Mouse (Mus musculus) layer of hippocampus, adult 8-10 months (tissue): Measurements from ENCODE around the gene Srd5a1. TPM values are rescaled to one million over a fixed set of nuclear protein-coding genes. Genes with fewer than 3 reads are reported as not detected.

ENCODE experiments used
- DNase-seq, 2 experiments: peaks; one replicate each; pipeline ENCODE4 v3.0.0; 2022; ENCODE audit warnings: low spot score in 2 of 2
- total RNA-seq, 4 experiments: library from RNA; stranded (reverse); gene quantifications; 2 replicates each; pipeline ENCODE4 v1.2.4; 2022

Gene Srd5a1
- total RNA-seq, 4 experiments from 2014 or later, result 8.0 to 10.7 (median 8.9) TPM

- DNase-seq, result no peak
These were observed 68.5 kb downstream of the Srd5a1 start for GRCm38 (mm10) chr13:69542571-69543352.

DNA sequence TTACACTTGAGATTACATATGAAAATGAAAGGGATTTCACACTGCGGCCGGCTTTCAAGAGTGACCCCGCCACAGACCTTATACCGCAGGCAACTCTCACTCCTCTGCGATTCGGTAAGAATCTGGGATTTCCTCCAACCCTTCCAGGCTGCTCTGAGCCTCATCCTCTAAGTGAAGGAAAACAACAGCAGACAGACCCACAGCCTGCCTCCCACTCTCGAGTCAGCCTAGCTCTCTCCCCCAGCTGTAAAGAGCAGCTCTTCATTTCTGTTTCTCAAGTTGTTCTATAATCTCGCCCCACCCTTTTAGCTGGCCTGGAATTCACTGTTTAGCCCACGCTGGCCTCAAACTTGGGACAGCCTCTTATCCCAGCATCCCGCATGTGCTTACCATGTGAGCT, 69.5 kb downstream of the Srd5a1 start:
- DNase-seq, result peak in 1 of 2 experiments; percentile 57

- DNase-seq, result no peak
These were observed 70.0 kb downstream of the Srd5a1 start for GRCm38 (mm10) chr13:69541209-69541608.

DNA sequence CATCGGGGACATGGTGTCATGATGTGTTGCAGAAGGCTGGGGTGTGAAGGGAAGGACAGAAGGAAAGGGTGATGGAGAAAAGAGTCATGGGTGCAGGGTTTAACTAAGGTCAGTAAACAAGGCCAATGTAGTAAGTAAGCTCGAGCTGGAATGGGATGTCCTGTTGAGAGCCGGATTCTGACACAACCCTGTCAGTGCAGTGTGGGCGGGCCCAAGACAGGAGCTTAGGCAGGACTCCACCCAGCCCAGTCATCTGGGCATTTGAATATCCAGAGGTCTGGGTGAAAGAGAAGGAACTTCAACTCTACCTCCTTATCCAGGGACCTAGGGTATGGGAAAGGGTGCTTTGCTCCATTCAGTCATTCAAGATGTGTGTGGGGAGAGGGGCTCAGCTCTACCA, 72.9 kb downstream of the Srd5a1 start:
- no peak for DNase-seq

DNA sequence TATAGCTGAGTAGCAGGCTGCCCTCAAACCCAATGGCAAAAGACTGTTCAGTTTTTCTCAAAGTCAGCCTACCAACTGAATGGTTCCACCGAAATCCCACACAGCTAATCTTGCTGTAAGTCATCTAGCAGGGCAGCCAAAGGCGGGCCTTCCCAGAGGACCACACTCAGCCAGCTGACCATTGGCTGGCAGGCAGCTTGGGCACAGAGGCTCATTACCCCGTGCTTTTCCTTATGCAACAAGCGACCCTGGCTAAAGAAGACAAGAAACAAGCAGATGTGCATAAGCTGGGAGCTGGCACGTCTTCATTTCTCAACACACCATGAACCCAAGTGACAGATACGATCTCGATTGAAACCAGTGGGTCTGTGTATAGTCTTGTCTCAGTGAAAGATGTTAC, 73.9 kb downstream of the Srd5a1 start:
- no peak for DNase-seq

DNA sequence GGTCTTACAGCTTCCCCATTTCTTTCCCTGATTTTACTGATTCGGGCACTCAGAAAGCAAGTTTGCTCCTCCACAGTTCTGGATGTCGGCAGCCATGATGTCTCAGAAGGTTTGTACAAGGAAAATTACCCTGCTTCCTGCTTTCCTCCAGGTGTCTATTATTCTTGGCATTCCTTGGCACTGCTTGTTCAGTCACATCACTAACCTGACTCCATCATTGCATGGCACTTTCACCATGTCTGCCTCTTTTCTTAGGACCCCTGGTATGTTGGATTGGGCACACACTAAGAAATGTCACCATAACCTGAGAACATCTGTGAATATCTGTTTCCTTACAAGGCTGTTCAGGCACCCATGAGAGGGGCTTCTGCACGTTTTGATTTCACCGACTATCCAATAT, 75.2 kb downstream of the Srd5a1 start:
- DNase-seq, result no peak

GRCm38 (mm10) chr13:69534654-69535551, 76.3 kb downstream of the Srd5a1 start:
- DNase-seq, result peak; percentile 95 to 97

DNA sequence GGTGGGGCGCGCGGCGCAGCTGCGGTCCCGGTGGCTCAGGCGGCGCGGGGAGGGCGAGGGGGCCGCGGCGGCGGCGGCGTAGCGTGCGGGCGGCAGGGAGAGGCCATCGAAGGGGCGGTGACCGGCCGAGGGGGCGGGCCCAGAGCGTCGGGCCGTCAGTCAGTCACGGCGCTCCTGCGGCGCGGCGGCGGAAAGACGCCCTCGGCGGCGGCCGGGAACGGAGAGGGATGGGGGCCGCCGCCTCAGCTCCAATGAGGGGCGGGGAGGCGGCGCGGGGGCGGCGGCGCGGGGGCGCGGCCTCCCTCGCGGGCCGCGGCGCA, 76.9 kb downstream of the Srd5a1 start, which contains the start of gene Tent4a:
Gene Tent4a (minus strand): TSS at position 284 of the 320 bp plus-strand sequence.
- DNase-seq, result no peak

DNA sequence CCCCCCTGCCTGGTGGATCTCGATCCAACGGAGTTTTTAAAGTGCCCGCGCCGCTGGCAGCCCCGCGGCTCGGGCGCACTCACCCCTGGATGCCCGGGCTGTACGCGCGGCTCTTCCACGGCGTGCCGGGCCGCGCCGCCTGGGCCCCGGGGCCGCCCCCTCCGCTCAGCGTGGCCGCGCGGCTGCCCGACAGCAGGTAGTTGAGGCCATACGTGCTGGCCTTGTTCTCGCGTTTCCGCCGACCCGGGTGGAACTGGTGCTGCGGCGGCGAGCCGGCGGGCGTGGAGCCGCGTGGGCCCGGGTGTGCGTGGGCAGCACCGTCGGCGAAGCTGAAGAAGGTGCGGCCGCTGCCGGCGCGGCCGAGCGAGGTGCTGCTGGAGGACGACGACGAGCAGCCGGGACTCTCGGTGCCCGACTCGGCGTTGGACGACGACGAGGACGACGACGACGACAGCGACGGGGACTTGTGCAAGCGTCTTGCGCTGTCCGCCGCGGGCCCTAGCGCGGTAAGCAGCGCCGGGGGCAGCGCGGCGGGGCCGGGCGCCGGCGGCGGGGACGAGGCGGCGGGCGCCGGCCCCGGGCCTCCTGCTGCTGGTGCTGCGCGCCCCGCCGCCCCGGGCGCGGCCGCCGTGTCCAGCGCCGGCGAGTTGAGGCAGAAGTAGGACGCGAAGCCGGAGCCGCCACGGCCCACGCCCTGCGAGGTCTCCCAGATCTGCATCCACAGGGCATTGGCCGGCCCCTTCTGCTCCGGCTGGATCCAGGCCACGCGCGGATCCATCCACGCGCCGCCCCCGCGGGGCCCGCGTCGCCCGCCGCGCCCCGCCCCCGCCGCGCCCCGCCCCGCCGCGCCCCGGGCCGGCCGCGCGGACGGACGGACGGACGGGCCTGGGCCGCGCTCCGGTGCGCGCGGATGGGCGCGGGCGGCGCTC, 77.6 kb downstream of the Srd5a1 start, which contains the start of gene Nsun2:
Gene Nsun2 (plus strand): TSS at position 342 of the 929 bp plus-strand sequence.
- no peak for DNase-seq

DNA sequence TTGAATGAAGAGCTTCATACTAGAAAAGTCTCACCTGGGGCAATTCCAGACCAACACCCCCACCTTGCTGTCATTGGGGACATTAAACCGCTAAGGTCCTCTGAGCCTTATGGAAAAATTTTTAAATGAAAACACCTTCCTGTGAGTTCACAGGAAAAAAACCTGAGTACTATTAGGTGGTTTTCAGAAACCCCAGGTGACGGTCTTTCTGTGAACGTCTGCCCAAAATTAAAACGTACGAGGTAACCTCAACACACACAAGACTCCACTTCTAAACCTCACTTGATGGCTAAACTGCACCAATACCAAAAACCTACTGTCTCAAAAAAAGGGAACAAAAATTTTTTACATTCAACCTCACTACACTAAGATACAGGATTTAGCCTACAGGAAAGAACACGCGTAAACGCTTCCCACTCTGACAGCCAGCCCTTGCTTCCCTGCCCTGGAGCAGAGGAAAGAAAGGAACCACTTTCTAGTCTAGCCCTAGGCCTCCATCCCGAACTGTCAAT, 78.3 kb downstream of the Srd5a1 start:
- no peak for DNase-seq

DNA sequence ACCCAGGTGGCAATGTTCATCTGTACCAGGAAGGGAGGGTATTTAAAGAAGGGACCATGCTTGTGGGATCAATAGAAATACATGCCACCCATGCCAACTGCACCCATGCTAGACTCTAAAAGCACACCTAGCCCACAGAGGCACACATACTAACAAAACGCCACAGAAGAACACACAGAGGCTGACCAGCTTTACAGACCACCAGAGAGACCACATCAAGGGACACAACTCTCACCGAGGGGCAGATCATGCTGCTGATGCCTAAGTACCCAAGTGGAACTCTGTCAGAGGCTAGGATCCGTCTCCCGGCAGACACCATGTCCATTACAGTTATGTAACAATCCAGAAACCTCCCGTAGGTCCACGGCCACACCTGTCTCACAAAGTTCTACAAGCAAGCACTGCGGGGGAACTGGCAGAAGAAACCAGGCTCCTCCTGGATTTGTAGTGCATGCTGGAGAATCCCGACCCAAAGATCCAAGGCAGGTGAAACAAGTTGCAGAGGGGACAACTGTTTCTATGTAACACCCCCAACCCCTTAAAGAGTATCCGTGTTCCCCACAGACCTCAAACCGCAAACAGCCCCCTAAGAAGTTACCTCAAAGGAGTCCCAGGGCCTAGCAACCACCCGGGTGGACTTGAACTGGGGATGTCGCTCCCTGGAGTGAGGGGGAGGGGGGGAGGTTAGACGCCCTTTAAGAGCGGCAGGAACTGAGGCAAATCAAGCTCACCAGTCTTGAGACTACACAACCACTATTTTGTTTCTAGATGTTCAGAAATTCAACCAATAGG, 78.9 kb downstream of the Srd5a1 start:
- no peak for DNase-seq

DNA sequence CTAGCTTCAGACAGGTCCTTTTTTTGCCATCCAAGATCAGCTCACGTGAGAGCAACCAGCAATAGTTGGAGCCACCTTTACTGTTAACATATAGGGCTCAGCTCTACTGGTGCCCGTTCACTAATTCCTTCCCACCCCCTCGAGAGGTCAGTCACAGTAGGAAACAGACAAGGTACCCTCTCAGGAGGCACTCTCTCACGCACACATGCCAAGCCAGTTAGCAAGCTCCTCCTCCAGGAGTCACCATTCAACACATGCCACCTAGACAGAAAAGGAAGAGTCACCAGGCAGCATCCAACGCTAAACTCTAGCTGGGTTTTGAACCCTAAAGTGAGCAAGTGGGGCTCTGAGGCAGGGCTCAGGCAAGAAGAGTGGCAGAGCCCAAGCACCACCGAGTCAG, 79.8 kb downstream of the Srd5a1 start:
- DNase-seq, result no peak

DNA sequence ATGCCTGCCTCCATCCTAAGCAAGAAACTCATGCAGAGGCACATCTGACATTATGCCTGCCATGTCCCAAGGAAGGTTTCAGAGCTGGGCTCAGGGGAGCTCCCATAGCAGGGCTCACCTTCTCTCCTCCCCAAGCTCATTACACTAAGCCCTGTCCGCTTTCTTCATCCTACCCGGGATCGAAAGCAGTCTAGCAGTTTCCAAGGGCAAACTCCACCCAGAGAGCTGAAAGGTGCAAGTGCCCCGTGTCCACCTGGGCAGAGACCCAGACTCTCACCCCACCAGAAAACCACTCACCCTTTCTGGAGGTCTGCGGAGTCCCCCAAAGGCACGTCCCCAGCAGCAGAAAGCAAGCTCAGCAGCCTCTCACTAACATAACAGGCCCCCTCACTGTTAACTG, 80.3 kb downstream of the Srd5a1 start:
- DNase-seq, result no peak

DNA sequence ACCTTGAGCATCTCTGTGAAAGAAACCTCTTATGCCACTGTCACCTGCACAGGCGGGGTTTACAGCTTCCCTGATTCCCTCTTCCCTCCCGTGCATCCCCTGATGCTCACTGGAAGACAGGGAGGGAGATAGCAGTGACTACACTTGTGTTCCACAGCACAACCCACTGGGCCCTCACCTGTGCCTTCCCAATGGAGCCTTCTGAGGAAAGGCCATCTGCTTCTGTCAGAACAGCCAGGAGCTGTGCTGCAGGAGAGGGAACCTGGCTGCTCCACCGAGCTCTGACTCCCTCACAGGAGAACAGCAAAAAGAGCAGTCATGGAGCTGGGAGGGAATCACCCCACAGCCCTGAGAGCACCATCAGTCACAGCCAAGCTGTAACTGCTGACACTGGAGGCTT, 81.1 kb downstream of the Srd5a1 start:
- DNase-seq, result no peak

- no peak for DNase-seq
These were observed 82.7 kb downstream of the Srd5a1 start for GRCm38 (mm10) chr13:69528531-69528930.

GRCm38 (mm10) chr13:69525867-69526266, 85.4 kb downstream of the Srd5a1 start:
- DNase-seq, result no peak

- no peak for DNase-seq
These were observed 87.1 kb downstream of the Srd5a1 start for GRCm38 (mm10) chr13:69524158-69524530.
